Mouse (Mus musculus) left cerebral cortex, postnatal 10 days (tissue): Measurements from ENCODE around the gene Schip1. TPM values are rescaled to one million over a fixed set of nuclear protein-coding genes. Genes with fewer than 3 reads are reported as not detected.
A peak's percentile ranks its signal among the peaks of the same experiment; 100 is the strongest.

Experiments
- DNase-seq, 2 experiments: peaks; one replicate each; pipeline ENCODE4 v3.0.0; 2021 to 2022; ENCODE audit warnings: low spot score in 2 of 2, mixed read lengths in 1 of 2; ENCODE audit errors: extremely low spot score in 1 of 2
- intact Hi-C: fragments of 180-260 bp; cut with DNase I; formaldehyde crosslinking; loops from one replicate; pipeline ENCODE4 v1.15.1; 2025
- total RNA-seq, 2 experiments: library from RNA; stranded (reverse); gene quantifications; 2 replicates each; pipeline ENCODE4 v1.2.3; 2021

The Schip1 gene
- total RNA-seq, 2 experiments from 2014 or later, result 182 to 193 TPM

DNA sequence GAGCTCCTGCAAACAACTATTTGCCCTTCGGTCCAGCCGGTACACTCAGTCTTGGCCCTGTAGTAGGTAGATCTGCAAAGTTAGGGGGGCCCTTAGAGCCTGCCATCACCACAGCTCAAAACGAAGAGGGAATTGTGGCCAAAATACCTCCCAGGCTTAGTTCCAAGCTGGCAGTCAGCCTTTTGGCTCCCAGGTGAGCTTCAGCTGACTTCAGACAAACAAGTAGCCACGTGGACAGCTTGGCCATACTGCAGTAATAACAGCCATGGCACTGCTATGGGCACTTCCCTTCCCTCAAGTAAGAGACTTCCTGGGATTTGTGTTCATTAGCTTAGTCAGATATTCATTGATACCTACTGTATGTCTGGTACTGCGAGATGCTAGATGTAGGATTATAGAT, 495.5 kb downstream of the Schip1 start:
- DNase-seq, result no peak
- intact Hi-C loops, result no loop called here

DNA sequence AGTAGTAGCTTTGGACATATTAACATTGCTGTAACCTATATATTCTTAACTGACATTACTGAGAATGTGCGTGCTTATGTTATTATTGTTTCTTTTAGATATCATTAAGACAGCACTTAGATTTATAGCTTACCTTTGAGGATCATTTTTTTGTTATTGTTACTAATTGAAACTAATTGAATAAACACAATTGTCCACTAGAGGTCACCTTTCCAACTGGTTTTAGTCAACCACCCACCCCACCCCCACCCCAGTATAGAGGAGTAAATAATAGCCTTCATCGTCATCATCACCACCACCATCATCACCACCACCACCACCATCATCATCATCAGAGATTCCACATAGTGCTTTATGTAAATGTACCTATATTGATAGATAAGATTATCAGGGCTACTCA, 498.2 kb downstream of the Schip1 start:
- DNase-seq, result no peak
- intact Hi-C loops, result no loop called here

DNA sequence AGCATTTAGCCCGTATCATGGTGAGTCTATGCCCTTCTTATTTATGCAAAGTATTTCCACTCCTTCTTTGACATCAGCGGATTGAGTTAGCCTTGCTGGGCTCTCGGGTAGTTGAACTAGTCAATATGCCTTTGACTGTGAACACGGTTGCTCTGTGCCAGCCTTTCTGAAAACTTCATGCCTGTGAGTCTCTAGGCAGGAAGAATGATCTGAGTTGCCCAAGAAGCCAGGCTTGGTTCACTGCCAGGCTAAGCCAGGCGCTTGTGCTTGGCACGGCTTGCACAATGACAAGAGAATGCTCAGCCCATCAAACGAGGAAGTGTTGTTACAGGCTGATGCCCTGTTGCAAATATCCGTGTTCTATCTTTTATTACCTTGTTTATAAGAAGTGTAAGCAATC, 499.3 kb downstream of the Schip1 start:
- intact Hi-C loops, result no loop called here
- peak in 1 of 2 experiments; percentile 53 for DNase-seq

DNA sequence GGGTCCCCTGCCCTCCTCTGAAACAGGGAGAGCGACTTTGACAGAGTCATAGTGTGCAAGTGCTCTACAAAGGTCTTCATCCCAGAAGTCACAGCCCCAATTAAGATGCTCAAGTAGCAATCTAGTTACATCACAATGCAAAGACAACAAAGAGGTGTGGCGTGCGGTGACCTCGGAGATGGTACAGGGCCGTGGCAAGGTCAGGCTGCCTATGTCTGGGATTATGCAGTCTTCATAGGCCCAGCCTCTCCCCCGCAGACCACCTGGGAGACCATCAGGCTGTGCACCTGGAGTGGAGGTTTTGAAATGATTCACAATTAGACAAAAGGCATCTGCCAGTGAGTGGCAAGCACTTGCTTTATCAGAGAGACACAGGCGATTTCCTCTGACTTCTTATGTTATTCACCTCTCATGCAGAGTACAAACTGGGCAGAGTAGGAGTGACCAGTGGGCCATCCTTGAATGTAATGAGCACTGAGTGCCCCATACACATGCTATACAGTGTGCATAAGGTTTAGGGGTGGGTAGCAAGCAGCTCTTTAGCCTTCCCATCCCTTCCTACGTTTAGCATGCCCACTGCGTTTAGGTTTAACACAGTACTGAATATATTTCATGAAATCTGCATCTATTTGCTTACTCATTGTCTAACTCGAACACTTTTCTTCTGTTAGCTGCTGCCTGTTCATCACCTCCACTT, 500.5 kb downstream of the Schip1 start:
- no peak for DNase-seq
- intact Hi-C loops, result no loop called here

- DNase-seq, result no peak
- intact Hi-C loops, result no loop called here
These were observed 501.1 kb downstream of the Schip1 start for GRCm38 (mm10) chr3:68565675-68566055.

DNA sequence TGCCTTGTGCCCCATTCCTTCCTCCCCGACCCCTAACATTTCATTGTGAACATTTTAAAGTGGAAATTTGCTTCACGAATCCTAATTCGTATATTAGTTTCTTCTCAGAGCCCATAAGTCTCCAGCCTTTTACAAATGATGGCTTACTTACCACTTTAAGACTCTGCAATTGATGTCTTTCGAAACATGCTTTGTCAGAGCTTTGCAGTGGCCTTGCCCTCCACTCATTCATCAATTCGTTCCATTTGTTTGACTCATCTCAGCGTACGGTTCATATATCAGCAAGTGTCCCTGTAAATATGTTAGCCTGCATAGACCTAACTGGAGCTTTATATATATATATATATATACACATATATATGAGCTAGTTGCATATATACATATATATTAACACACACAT, 503.0 kb downstream of the Schip1 start:
- DNase-seq, result no peak
- intact Hi-C loops, result no loop called here

DNA sequence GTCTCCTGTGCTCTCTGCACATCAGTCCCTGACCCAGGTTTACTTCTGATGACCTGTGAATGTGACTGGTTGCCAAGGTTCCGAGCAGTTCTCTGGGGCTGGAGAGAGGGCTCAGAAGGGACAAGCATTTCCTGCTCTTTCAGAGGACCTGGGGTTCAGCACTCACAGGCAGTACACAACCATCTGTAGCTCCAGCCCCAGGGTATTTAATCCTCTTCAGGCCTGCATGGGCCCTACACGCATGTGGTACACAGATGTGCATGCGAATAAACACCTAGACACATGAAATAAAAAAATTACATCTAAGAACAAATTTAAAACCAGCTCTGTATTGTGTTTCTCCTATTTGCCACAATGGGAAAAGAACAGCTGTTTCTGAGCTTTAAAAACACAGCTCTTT, 503.5 kb downstream of the Schip1 start:
- intact Hi-C loops, result no loop called here
- no peak for DNase-seq

DNA sequence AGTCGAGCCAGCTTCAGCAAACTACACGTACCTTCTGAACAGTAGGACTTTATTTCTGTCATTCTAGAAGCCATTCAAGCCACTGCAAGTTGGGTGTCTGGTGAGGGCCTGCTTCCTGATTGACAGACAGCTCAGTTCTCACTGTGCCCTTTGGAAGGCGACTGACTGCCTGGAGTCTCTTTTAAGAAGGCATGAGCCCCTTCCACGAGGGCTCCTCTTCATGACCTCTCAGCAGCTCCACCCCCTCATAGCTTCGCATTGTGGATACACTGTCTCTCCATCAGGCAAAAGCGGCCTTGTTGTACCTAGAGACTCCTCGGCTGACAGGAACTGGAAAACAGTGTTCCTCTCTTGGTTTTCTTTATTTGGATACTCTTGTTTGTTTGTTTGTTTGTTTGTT, 504.1 kb downstream of the Schip1 start:
- intact Hi-C loops, result no loop called here

GRCm38 (mm10) chr3:68570319-68570718, 505.7 kb downstream of the Schip1 start:
- DNase-seq, result no peak
- intact Hi-C loops, result no loop called here

More for the DNA sequence above, 504.1 kb downstream of the Schip1 start:
- DNase-seq, result no peak

- intact Hi-C loops, result no loop called here
- DNase-seq, result peak; percentile 82 to 89
These were observed 507.9 kb downstream of the Schip1 start for GRCm38 (mm10) chr3:68572249-68573225.

GRCm38 (mm10) chr3:68573226-68573624, 508.6 kb downstream of the Schip1 start:
- intact Hi-C loops, result no loop called here
- no peak for DNase-seq

DNA sequence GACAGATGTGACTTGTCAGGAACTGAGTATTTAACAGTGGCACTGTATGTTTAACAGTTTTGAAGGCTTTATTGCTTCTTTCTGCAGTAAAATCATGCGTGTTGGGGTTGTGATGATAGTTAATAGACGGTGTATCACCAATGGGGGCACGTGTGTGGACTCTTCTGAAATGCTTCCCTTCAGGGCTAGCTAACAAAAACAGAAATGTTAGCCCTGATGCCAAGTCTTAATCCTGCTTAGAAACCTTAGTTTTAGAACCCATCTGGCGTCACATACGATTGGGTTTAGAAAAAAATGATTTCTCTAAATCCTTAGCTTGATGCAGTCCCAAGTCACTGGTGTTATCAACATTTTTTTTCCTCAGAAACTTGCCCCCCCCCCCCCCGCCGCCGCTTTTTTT, 509.5 kb downstream of the Schip1 start:
- intact Hi-C loops, result no loop called here
- DNase-seq, result no peak

GRCm38 (mm10) chr3:68574565-68574964, 510.0 kb downstream of the Schip1 start:
- intact Hi-C loops, result no loop called here
- no peak for DNase-seq

GRCm38 (mm10) chr3:68575636-68576340, 511.2 kb downstream of the Schip1 start:
- DNase-seq, result no peak
- intact Hi-C loops, result no loop called here

GRCm38 (mm10) chr3:68576431-68576830, 511.8 kb downstream of the Schip1 start:
- intact Hi-C loops, result no loop called here
- peak; percentile 83 to 88 for DNase-seq

DNA sequence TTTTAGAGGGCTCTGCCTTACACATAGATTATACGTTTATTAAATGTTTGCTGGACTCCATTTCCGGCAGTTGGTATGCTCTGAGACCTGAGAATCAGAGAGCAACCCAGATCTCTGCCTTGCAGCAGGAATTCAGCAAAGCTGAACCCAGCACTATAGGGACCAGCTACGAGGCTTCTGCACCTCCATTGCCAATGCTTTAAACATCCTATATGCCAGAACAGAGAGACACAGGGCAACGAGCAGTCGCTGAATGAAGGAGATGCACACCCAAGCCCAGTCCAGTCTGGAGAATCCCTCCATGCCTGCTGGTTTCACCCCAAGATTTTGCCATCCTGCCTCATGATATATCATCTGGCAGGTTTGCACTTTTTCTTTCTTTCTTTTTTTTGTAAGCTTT, 512.3 kb downstream of the Schip1 start:
- intact Hi-C loops, result no loop called here
- DNase-seq, result no peak

GRCm38 (mm10) chr3:68581591-68581990, 517.0 kb downstream of the Schip1 start:
- intact Hi-C loops, result no loop called here

GRCm38 (mm10) chr3:68582103-68582740, 517.6 kb downstream of the Schip1 start:
- DNase-seq, result no peak
- intact Hi-C loops, result no loop called here

More at GRCm38 (mm10) chr3:68581591-68581990, 517.0 kb downstream of the Schip1 start:
- DNase-seq, result no peak
